Mouse (Mus musculus) olfactory bulb, adult 2 months (tissue): ENCODE measurements around the gene Ptprq.

ENCODE experiments used
- CTCF ChIP-seq: fragments of 200-500 bp; IDR thresholded peaks from 2 replicates; pipeline ENCODE4 v1.5.1; 2012; ENCODE audit warnings: low read depth, mild to moderate bottlenecking, low read length, moderate library complexity; ENCODE audit not compliant: insufficient read depth
- POLR2A ChIP-seq: fragments of 200-500 bp; IDR thresholded peaks from 2 replicates; pipeline ENCODE4 v1.6.1; 2012; ENCODE audit warnings: mild to moderate bottlenecking, low read depth, low read length, moderate library complexity; ENCODE audit not compliant: insufficient read depth

- no peak for TF ChIP-seq CTCF
- no peak for TF ChIP-seq POLR2A
These were observed 220.2 kb downstream of the Ptprq start for GRCm38 (mm10) chr10:107499656-107500055.
